Mouse (Mus musculus) cerebellum, adult 9-10 months (tissue): ENCODE measurements around the gene Vcan.

Experiments
- DNase-seq: peaks from one replicate; pipeline ENCODE4 v3.0.0; 2022

Vcan gene

GRCm38 (mm10) chr13:89709497-89710201 lies 32.7 kb downstream of the Vcan start:
- no peak for DNase-seq

- DNase-seq: no peak
These were observed 34.0 kb downstream of the Vcan start for GRCm38 (mm10) chr13:89708151-89708927.

- no peak for DNase-seq
These were observed 39.9 kb downstream of the Vcan start for GRCm38 (mm10) chr13:89702395-89702794.

- DNase-seq: no peak
These were observed 42.2 kb downstream of the Vcan start for GRCm38 (mm10) chr13:89699998-89700555.

- no peak for DNase-seq
These were observed 49.7 kb downstream of the Vcan start for GRCm38 (mm10) chr13:89692597-89692996.

GRCm38 (mm10) chr13:89683490-89683889 lies 58.8 kb downstream of the Vcan start:
- no peak for DNase-seq

GRCm38 (mm10) chr13:89682254-89682653 lies 60.1 kb downstream of the Vcan start:
- no peak for DNase-seq

- DNase-seq: no peak
These were observed 62.6 kb downstream of the Vcan start for GRCm38 (mm10) chr13:89679756-89680155.

- no peak for DNase-seq
These were observed 71.8 kb downstream of the Vcan start for GRCm38 (mm10) chr13:89670505-89670904.

- no peak for DNase-seq
These were observed 73.1 kb downstream of the Vcan start for GRCm38 (mm10) chr13:89668981-89669880.

GRCm38 (mm10) chr13:89668069-89668468 lies 74.2 kb downstream of the Vcan start:
- peak; percentile 7 for DNase-seq

- no peak for DNase-seq
These were observed 80.6 kb downstream of the Vcan start for GRCm38 (mm10) chr13:89661688-89662087.

- no peak for DNase-seq
These were observed 85.3 kb downstream of the Vcan start for GRCm38 (mm10) chr13:89657046-89657445.

GRCm38 (mm10) chr13:89653279-89653678 lies 89.0 kb downstream of the Vcan start:
- DNase-seq: no peak

GRCm38 (mm10) chr13:89652773-89653172 lies 89.5 kb downstream of the Vcan start:
- DNase-seq: no peak

GRCm38 (mm10) chr13:89645589-89645988 lies 96.7 kb downstream of the Vcan start:
- DNase-seq: no peak

- DNase-seq: no peak
These were observed 105.3 kb downstream of the Vcan start for GRCm38 (mm10) chr13:89637012-89637411.

GRCm38 (mm10) chr13:89634137-89634683 lies 108.1 kb downstream of the Vcan start:
- peak; percentile 36 for DNase-seq

- DNase-seq: no peak
These were observed 123.2 kb downstream of the Vcan start for GRCm38 (mm10) chr13:89619064-89619463.

- no peak for DNase-seq
These were observed 134.9 kb downstream of the Vcan start for GRCm38 (mm10) chr13:89607399-89607798.
